In genomic region chr13:23772561-23773313, GRCm38 (mm10) we compare ENCODE assay signal across 9 mouse cellular contexts. TPM values are rescaled to one million over a fixed set of nuclear protein-coding genes. Genes with fewer than 3 reads are reported as not detected.
A peak's percentile ranks its signal among the peaks of the same experiment; 100 is the strongest.
DNase-seq lines count a peak whose midpoint lies in the region; ATAC-seq and TF ChIP-seq lines count a peak whose summit lies in the region.
"Had no signal": no experiment of that assay in that cellular context is flagged by ENCODE, and none has a peak within 500 bp of the region (broad histone marks: within the 10 kb centered on the region; RNA-seq: fewer than 3 reads in every experiment).

No protein-coding gene starts in this region.

- H3K4me3 ChIP-seq in kidney, postnatal 0 days (replicated peaks; ENCODE audit: low read depth, low read length) = no peak overlapping the region
- peak overlapping the region; percentile 37 for H3K4me3 ChIP-seq in liver, embryonic 16.5 days (ENCODE audit: low read depth, low read length)

- H3K9me3 ChIP-seq in kidney, postnatal 0 days (replicated peaks; ENCODE audit: low read length) = no peaks in the 10 kb centered on the region
- H3K9me3 ChIP-seq in liver, embryonic 16.5 days (replicated peaks; ENCODE audit: control insufficient read depth, low read length) = no peaks in the 10 kb centered on the region

- TF ChIP-seq CTCF in kidney, postnatal 0 days (IDR thresholded peaks at IDR 0.05; ENCODE audit: low read depth) = no peak

- peak; percentile 80 for ATAC-seq in common myeloid progenitor, adult 5-6 weeks (replicated peaks; ENCODE audit: low read depth, poor library complexity, severe bottlenecking)
- ATAC-seq in granulocyte monocyte progenitor cell, adult 5-6 weeks (replicated peaks; ENCODE audit: poor library complexity, severe bottlenecking) = peak; percentile 65
- peak; percentile 75; the same call in 1 of the 2 replicates for ATAC-seq in kidney, postnatal 0 days (replicated peaks; ENCODE audit: low FRiP score, low read depth)
- peak; percentile 98 for ATAC-seq in liver, embryonic 16.5 days (ENCODE audit: low read depth)
- ATAC-seq: Patski had no signal

- H3K4me1 ChIP-seq in kidney, postnatal 0 days (replicated peaks; ENCODE audit: insufficient read depth, low read length) = no peaks in the 10 kb centered on the region
- H3K4me1 ChIP-seq in liver, embryonic 16.5 days (ENCODE audit: control insufficient read depth, low read depth, low read length) = peaks cover 10% of the 10 kb centered on the region

- no peak overlapping the region for H3K27ac ChIP-seq in kidney, postnatal 0 days
- H3K27ac ChIP-seq in liver, embryonic 16.5 days (ENCODE audit: low read length) = 0 out of 2 replicates have a peak overlapping the region, but pooled peaks have one; percentile 26

- H3K27me3 ChIP-seq in kidney, postnatal 0 days (ENCODE audit: insufficient read depth, low read length) = no peaks in the 10 kb centered on the region
- H3K27me3 ChIP-seq in liver, embryonic 16.5 days (ENCODE audit: control insufficient read depth, insufficient read depth, low read depth, low read length) = no peaks in the 10 kb centered on the region
- H3K27me3 ChIP-seq: Patski had no signal

- H3K9ac ChIP-seq in kidney, postnatal 0 days (ENCODE audit: low read depth, low read length) = no peak overlapping the region
- H3K9ac ChIP-seq in liver, embryonic 16.5 days (ENCODE audit: low read depth, low read length) = peak overlapping the region; percentile 24

- H3K4me2 ChIP-seq in kidney, postnatal 0 days (ENCODE audit: low read length) = peak overlapping the region; percentile 36
- H3K4me2 ChIP-seq in liver, embryonic 16.5 days (ENCODE audit: low read depth, low read length) = peak overlapping the region; percentile 67

- H3K36me3 ChIP-seq in kidney, postnatal 0 days (ENCODE audit: insufficient read depth, low read length) = no peaks in the 10 kb centered on the region
- no peaks in the 10 kb centered on the region for H3K36me3 ChIP-seq in liver, embryonic 16.5 days (ENCODE audit: control insufficient read depth, insufficient read depth)

- WGBS in kidney, postnatal 0 days = 29% methylated on average over 21 of the region's 21 CpGs
- WGBS in liver, embryonic 16.5 days (ENCODE audit: insufficient replicate concordance) = 16% methylated on average over 21 of the region's 21 CpGs

- peak; percentile 35 for DNase-seq in layer of hippocampus, adult 11-12 months (ENCODE audit: low spot score)
- no peak for DNase-seq in layer of hippocampus, adult 9-10 months (ENCODE audit: low spot score)
- DNase-seq in kidney, postnatal 0 days (ENCODE audit: low spot score) = peak; percentile 61
- peak; percentile 27 for DNase-seq in ovary, postnatal 14 days (ENCODE audit: low spot score)
- DNase-seq in gastrocnemius, adult 8-10 months (ENCODE audit: low spot score in 2 of 2) = no peak

RNA-seq across cellular contexts. Expression of gene Trim38, which starts 3.0 kb away (rescaled TPM):
- not detected in 2 replicates for total RNA-seq in common myeloid progenitor, adult 5-6 weeks (2017)
- total RNA-seq in granulocyte monocyte progenitor cell, adult 5-6 weeks (2014; fragmentation: Nextera tagmentation) = not detected in 2 replicates
- not detected in 2 replicates for total RNA-seq in granulocyte monocyte progenitor cell, adult 5-6 weeks (2017)
- polyA plus RNA-seq in kidney, postnatal 0 days (2015; fragmentation: Nextera tagmentation; extraction: Ambion mirVana) = 0.06 TPM in 1 of 2 replicates, not detected in the other
- polyA plus RNA-seq in liver, embryonic 16.5 days (2015; fragmentation: Nextera tagmentation; extraction: Ambion mirVana) = not detected in 2 replicates
- not detected for total RNA-seq in gastrocnemius, adult 8-10 months (2022)
- polyA plus RNA-seq: Patski had no signal

RNA-seq across cellular contexts. Expression of gene Hist1h1a, which starts 9.3 kb away (rescaled TPM):
- 2,071 and 2,536 TPM in 2 replicates for total RNA-seq in common myeloid progenitor, adult 5-6 weeks (2017)
- 143 and 207 TPM in 2 replicates for total RNA-seq in granulocyte monocyte progenitor cell, adult 5-6 weeks (2014; fragmentation: Nextera tagmentation)
- total RNA-seq in granulocyte monocyte progenitor cell, adult 5-6 weeks (2017) = 1,974 and 2,146 TPM in 2 replicates
- polyA plus RNA-seq in kidney, postnatal 0 days (2015; fragmentation: Nextera tagmentation; extraction: Ambion mirVana) = 1.3 and 1.8 TPM in 2 replicates
- polyA plus RNA-seq in liver, embryonic 16.5 days (2015; fragmentation: Nextera tagmentation; extraction: Ambion mirVana) = 2.5 and 3.5 TPM in 2 replicates
- total RNA-seq in gastrocnemius, adult 8-10 months (2022) = 1 to 10 TPM in 1 of 4 experiments, under 1 TPM in 3; 0.46 to 1.1 (median 0.78) TPM

RNA-seq across cellular contexts. Expression of gene Hist1h3a, which starts 10.6 kb away (rescaled TPM):
- total RNA-seq in common myeloid progenitor, adult 5-6 weeks (2017) = 599 and 655 TPM in 2 replicates
- 33.7 and 64.5 TPM in 2 replicates for total RNA-seq in granulocyte monocyte progenitor cell, adult 5-6 weeks (2014; fragmentation: Nextera tagmentation)
- total RNA-seq in granulocyte monocyte progenitor cell, adult 5-6 weeks (2017) = 287 and 376 TPM in 2 replicates
- 5.2 and 6.7 TPM in 2 replicates for polyA plus RNA-seq in kidney, postnatal 0 days (2015; fragmentation: Nextera tagmentation; extraction: Ambion mirVana)
- polyA plus RNA-seq in liver, embryonic 16.5 days (2015; fragmentation: Nextera tagmentation; extraction: Ambion mirVana) = 4.6 and 6.8 TPM in 2 replicates
- total RNA-seq in gastrocnemius, adult 8-10 months (2022) = 1 to 10 TPM; 3.7 to 6.9 (median 4.3) TPM

RNA-seq across cellular contexts. Expression of gene Hist1h4a, which starts 11.7 kb away (rescaled TPM):
- 597 and 703 TPM in 2 replicates for total RNA-seq in common myeloid progenitor, adult 5-6 weeks (2017)
- total RNA-seq in granulocyte monocyte progenitor cell, adult 5-6 weeks (2014; fragmentation: Nextera tagmentation) = 9.3 and 71.7 TPM in 2 replicates
- total RNA-seq in granulocyte monocyte progenitor cell, adult 5-6 weeks (2017) = 657 and 709 TPM in 2 replicates
- polyA plus RNA-seq in kidney, postnatal 0 days (2015; fragmentation: Nextera tagmentation; extraction: Ambion mirVana) = not detected in 2 replicates
- polyA plus RNA-seq in liver, embryonic 16.5 days (2015; fragmentation: Nextera tagmentation; extraction: Ambion mirVana) = 0.48 TPM in 1 of 2 replicates, not detected in the other
- 1 to 10 TPM in 3 of 4 experiments, under 1 TPM in 1; 0.82 to 3.3 (median 1.8) TPM for total RNA-seq in gastrocnemius, adult 8-10 months (2022)

RNA-seq across cellular contexts. Expression of gene Hist1h4b, which starts 15.9 kb away (rescaled TPM):
- total RNA-seq in common myeloid progenitor, adult 5-6 weeks (2017) = 676 and 902 TPM in 2 replicates
- 70.4 and 87.8 TPM in 2 replicates for total RNA-seq in granulocyte monocyte progenitor cell, adult 5-6 weeks (2014; fragmentation: Nextera tagmentation)
- total RNA-seq in granulocyte monocyte progenitor cell, adult 5-6 weeks (2017) = 487 and 745 TPM in 2 replicates
- 4.4 and 5.6 TPM in 2 replicates for polyA plus RNA-seq in kidney, postnatal 0 days (2015; fragmentation: Nextera tagmentation; extraction: Ambion mirVana)
- polyA plus RNA-seq in liver, embryonic 16.5 days (2015; fragmentation: Nextera tagmentation; extraction: Ambion mirVana) = 3.5 and 5.4 TPM in 2 replicates
- 1 to 10 TPM in 2 of 4 experiments, under 1 TPM in 1, not detected in 1; 0.82 to 2.9 (median 1.8) TPM for total RNA-seq in gastrocnemius, adult 8-10 months (2022)

Comparison
In these comparisons a context has a peak if more than half of its experiments do, and no peak if none do; other contexts are left out.
1. DNase-seq: peak in layer of hippocampus, adult 11-12 months (single experiment), kidney, postnatal 0 days (single experiment) and ovary, postnatal 14 days (single experiment); none in layer of hippocampus, adult 9-10 months (single experiment) and gastrocnemius, adult 8-10 months (0 of 2).
2. RNA of gene Hist1h1a, which starts 9.3 kb away (total RNA-seq): 2,071 to 2,536 TPM in common myeloid progenitor, adult 5-6 weeks and 143 to 2,146 TPM in granulocyte monocyte progenitor cell, adult 5-6 weeks; 0.46 to 1.1 TPM in gastrocnemius, adult 8-10 months; every median in the first group is over 10 times any median in the second.
3. RNA of gene Hist1h3a, which starts 10.6 kb away (total RNA-seq): 599 to 655 TPM in common myeloid progenitor, adult 5-6 weeks and 33.7 to 376 TPM in granulocyte monocyte progenitor cell, adult 5-6 weeks; 3.7 to 6.9 TPM in gastrocnemius, adult 8-10 months; every median in the first group is over 4 times any median in the second.
4. Peak in every context shown above with its lines, with median percentiles within 50 percentile points of each other: ATAC-seq.